9 mouse cellular contexts compared by ENCODE assay signal in genomic region chr15:84105105-84105923, GRCm38 (mm10). TPM values are rescaled to one million over a fixed set of nuclear protein-coding genes. Genes with fewer than 3 reads are reported as not detected.
DNase-seq lines count a peak whose midpoint lies in the region; ATAC-seq and TF ChIP-seq lines count a peak whose summit lies in the region.
"Had no signal": no experiment of that assay in that cellular context is flagged by ENCODE, and none has a peak within 500 bp of the region (broad histone marks: within the 10 kb centered on the region; RNA-seq: fewer than 3 reads in every experiment).

TSS of gene Sult4a1 (minus strand) at chr15:84105754.

- intact Hi-C loops in left cerebral cortex, adult 2 months (cut with DNase I): no loop called here

- 2% methylated on average over 76 of the region's 77 CpGs for WGBS in forebrain, embryonic 16.5 days
- WGBS in midbrain, postnatal 0 days: under 1% methylated on average over 71 of the region's 77 CpGs

- H3K4me2 ChIP-seq in forebrain, embryonic 16.5 days (ENCODE audit: low read length): peak within 1 kb of the TSS; percentile 76
- peak within 1 kb of the TSS; percentile 64 for H3K4me2 ChIP-seq in midbrain, postnatal 0 days (ENCODE audit: low read depth, low read length, poor library complexity, severe bottlenecking)

- ATAC-seq in forebrain, embryonic 16.5 days: peak; percentile 81
- peak; percentile 78 for ATAC-seq in midbrain, postnatal 0 days (ENCODE audit: low FRiP score)

- H3K27me3 ChIP-seq in forebrain, embryonic 16.5 days (replicated peaks; ENCODE audit: control insufficient read depth, insufficient read depth, low read length): no peaks in the 10 kb centered on the region
- no peaks in the 10 kb centered on the region for H3K27me3 ChIP-seq in midbrain, postnatal 0 days (ENCODE audit: insufficient read depth, low read length)

- peak within 1 kb of the TSS; percentile 60 for H3K27ac ChIP-seq in forebrain, embryonic 16.5 days (ENCODE audit: low read length)
- H3K27ac ChIP-seq in left cerebral cortex, adult 2 months: peak within 1 kb of the TSS; percentile 95
- peak within 1 kb of the TSS; percentile 67 for H3K27ac ChIP-seq in midbrain, postnatal 0 days (ENCODE audit: low read depth, low read length)

- H3K4me3 ChIP-seq in forebrain, embryonic 16.5 days (replicated peaks; ENCODE audit: low read length): peak within 1 kb of the TSS; percentile 59
- peak within 1 kb of the TSS; percentile 87 for H3K4me3 ChIP-seq in left cerebral cortex, adult 2 months
- H3K4me3 ChIP-seq in midbrain, postnatal 0 days (ENCODE audit: low read depth, low read length): peak within 1 kb of the TSS; percentile 73

- DNase-seq in left cerebral cortex, adult 18-20 months (ENCODE audit: low spot score in 2 of 2): peak; percentile 69 to 81
- DNase-seq in left cerebral cortex, adult 11 months (ENCODE audit: low spot score): no peak
- peak; percentile 72 to 90 for DNase-seq in cerebellum, adult 18-20 months
- DNase-seq in left cerebral cortex, adult 2 months (ENCODE audit: extremely low spot score in 1 of 2, low spot score in 2 of 2): peak; percentile 76 to 80
- DNase-seq in midbrain, postnatal 0 days (ENCODE audit: low spot score): peak; percentile 69
- DNase-seq in gastrocnemius, postnatal 25 days: no peak
- no peak for DNase-seq in urinary bladder, postnatal 14 days (ENCODE audit: low spot score)

- H3K36me3 ChIP-seq in forebrain, embryonic 16.5 days (ENCODE audit: control insufficient read depth, insufficient read depth): no peaks in the 10 kb centered on the region
- H3K36me3 ChIP-seq in midbrain, postnatal 0 days (ENCODE audit: insufficient read depth, low read length): peaks cover 4% of the 10 kb centered on the region; the same call in 1 of the 2 replicates

- peaks cover 18% of the 10 kb centered on the region for H3K4me1 ChIP-seq in forebrain, embryonic 16.5 days (replicated peaks; ENCODE audit: control insufficient read depth, insufficient read depth, low read length)
- H3K4me1 ChIP-seq in midbrain, postnatal 0 days (ENCODE audit: insufficient read depth, low read length): peaks cover 15% of the 10 kb centered on the region

- no peak for TF ChIP-seq CTCF in left cerebral cortex, adult 2 months (IDR thresholded peaks at IDR 0.05)
- no peak for TF ChIP-seq CTCF in midbrain, postnatal 0 days (IDR thresholded peaks at IDR 0.05)

- no peaks in the 10 kb centered on the region for H3K9me3 ChIP-seq in forebrain, embryonic 16.5 days (ENCODE audit: control insufficient read depth, low read length)
- H3K9me3 ChIP-seq in midbrain, postnatal 0 days (ENCODE audit: low read length): no peaks in the 10 kb centered on the region

- peak within 1 kb of the TSS; percentile 74 for H3K9ac ChIP-seq in forebrain, embryonic 16.5 days (replicated peaks; ENCODE audit: low read depth, low read length)
- peak within 1 kb of the TSS; percentile 84 for H3K9ac ChIP-seq in midbrain, postnatal 0 days (replicated peaks; ENCODE audit: low read length, poor library complexity, severe bottlenecking)

RNA-seq across cellular contexts. Expression of gene Sult4a1, which starts in this region (rescaled TPM):
- total RNA-seq in left cerebral cortex, adult 18-20 months (2021): 100 to 1,000 TPM; 449 to 474 TPM
- polyA plus RNA-seq in forebrain, embryonic 16.5 days (2015; fragmentation: Nextera tagmentation; extraction: Ambion mirVana): 80.6 and 92.7 TPM in 2 replicates
- 100 to 1,000 TPM; 434 to 449 TPM for total RNA-seq in left cerebral cortex, adult 2 months (2021)
- total RNA-seq in midbrain, postnatal 0 days (2014; rRNA removed): 197 and 208 TPM in 2 replicates
- 139 and 150 TPM in 2 replicates for polyA plus RNA-seq in midbrain, postnatal 0 days (2015; fragmentation: Nextera tagmentation; extraction: Ambion mirVana)
- not detected for total RNA-seq in gastrocnemius, postnatal 25 days (2021)
- total RNA-seq: common myeloid progenitor, adult 5-6 weeks had no signal

Comparison
In these comparisons a context has a peak if more than half of its experiments do, and no peak if none do; other contexts are left out.
1. RNA of gene Sult4a1 (total RNA-seq): 449 to 474 TPM in left cerebral cortex, adult 18-20 months, 434 to 449 TPM in left cerebral cortex, adult 2 months and 197 to 208 TPM in midbrain, postnatal 0 days; not detected in gastrocnemius, postnatal 25 days; every median in the first group is over 100 times any median in the second.
2. DNase-seq: peak in left cerebral cortex, adult 18-20 months (2 of 2), cerebellum, adult 18-20 months (2 of 2), left cerebral cortex, adult 2 months (2 of 2) and midbrain, postnatal 0 days (single experiment); none in left cerebral cortex, adult 11 months (single experiment), gastrocnemius, postnatal 25 days (single experiment) and urinary bladder, postnatal 14 days (single experiment).
3. Peak in every context shown above with its lines, with median percentiles within 50 percentile points of each other: H3K27ac ChIP-seq and H3K4me3 ChIP-seq.